Mouse (Mus musculus) forebrain, embryonic 16.5 days (tissue): ENCODE data around the gene Meis2. TPM values are rescaled to one million over a fixed set of nuclear protein-coding genes. Genes with fewer than 3 reads are reported as not detected.

Experiments
- ATAC-seq: fragments of 200-750 bp; cut with Nextera tagmentation; 2 replicates; pipeline ENCODE4 v1.8.0; 2017; ENCODE audit warnings: mild to moderate bottlenecking, moderate library complexity
- H3K27ac ChIP-seq: fragments of 300-500 bp; sonication (generic); 2 replicates; pipeline ENCODE4 v1.5.1; 2014; ENCODE audit warnings: low read length, control low read depth
- H3K27me3 ChIP-seq: fragments of 300-500 bp; sonication (generic); replicated peaks from 2 replicates; pipeline ENCODE4 v1.6.1; 2014; ENCODE audit warnings: low read length; ENCODE audit not compliant: control insufficient read depth, insufficient read depth
- H3K36me3 ChIP-seq: fragments of 300-500 bp; sonication (generic); 2 replicates; pipeline ENCODE4 v1.6.1; 2014; ENCODE audit not compliant: control insufficient read depth, insufficient read depth
- H3K4me1 ChIP-seq: fragments of 300-500 bp; sonication (generic); replicated peaks from 2 replicates; pipeline ENCODE4 v1.6.1; 2014; ENCODE audit warnings: low read length; ENCODE audit not compliant: control insufficient read depth, insufficient read depth
- H3K4me2 ChIP-seq: fragments of 300-500 bp; sonication (generic); 2 replicates; pipeline ENCODE4 v1.6.1; 2014; ENCODE audit warnings: mild to moderate bottlenecking, low read length, control low read depth
- H3K4me3 ChIP-seq: fragments of 300-500 bp; sonication (generic); replicated peaks from 2 replicates; pipeline ENCODE4 v1.5.1; 2014; ENCODE audit warnings: mild to moderate bottlenecking, low read length, control low read depth
- H3K9ac ChIP-seq: fragments of 300-500 bp; sonication (generic); replicated peaks from 2 replicates; pipeline ENCODE4 v1.6.1; 2014; ENCODE audit warnings: low read depth, low read length, control low read depth
- H3K9me3 ChIP-seq: fragments of 300-500 bp; sonication (generic); 2 replicates; pipeline ENCODE4 v1.6.1; 2016; ENCODE audit warnings: low read length; ENCODE audit not compliant: control insufficient read depth
- WGBS: fragments of 180-500 bp; shearing (Covaris S2); extraction: QIAGEN DNeasy Blood & Tissue Kit; methylation state at CpG from one replicate; pipeline ENCODE4 v1.1.7; 2014; 5-methylcytosine and 5-hydroxymethylcytosine counted together
- polyA plus RNA-seq: library from polyadenylated mRNA; unstranded; fragments of >200 nt; fragmentation: Nextera tagmentation; extraction: Ambion mirVana; gene quantifications from 2 replicates; pipeline ENCODE4 v1.2.1, GENCODE M21; 2015

Meis2 gene
- polyA plus RNA-seq, 1 experiment from 2014 or later, result 154 TPM

- WGBS, result 10% methylated on average over 7 of the region's 7 CpGs
- Histone ChIP-seq H3K9ac (0 out of 2 replicates have a peak overlapping the region, but pooled peaks have one; percentile 15), H3K4me2 (peak overlapping the region; percentile 28), H3K4me1 (peaks cover 51% of the 10 kb centered on the region), H3K36me3 (peaks cover 4% of the 10 kb centered on the region; the same call in 1 of the 2 replicates), H3K9me3 (no peaks in the 10 kb centered on the region), H3K27ac (peak overlapping the region; percentile 73), H3K27me3 (no peaks in the 10 kb centered on the region), H3K4me3 (no peak overlapping the region)
- ATAC-seq, result peak; percentile 45
Measured at GRCm38 (mm10) chr2:116045048-116045447, 20.6 kb downstream of the Meis2 start.

- Histone ChIP-seq H3K4me3 (no peak overlapping the region; the same call in 1 of the 2 replicates), H3K4me1 (peaks cover 42% of the 10 kb centered on the region), H3K27ac (peak overlapping the region; percentile 88), H3K4me2 (peak overlapping the region; percentile 43), H3K27me3 (no peaks in the 10 kb centered on the region), H3K36me3 (peaks cover 4% of the 10 kb centered on the region; the same call in 1 of the 2 replicates), H3K9ac (peak overlapping the region; percentile 29; the same call in 1 of the 2 replicates), H3K9me3 (no peaks in the 10 kb centered on the region)
- 11% methylated on average over 12 of the region's 12 CpGs for WGBS
- peak; percentile 64 for ATAC-seq
Measured at GRCm38 (mm10) chr2:116042934-116043698, 22.5 kb downstream of the Meis2 start.

DNA sequence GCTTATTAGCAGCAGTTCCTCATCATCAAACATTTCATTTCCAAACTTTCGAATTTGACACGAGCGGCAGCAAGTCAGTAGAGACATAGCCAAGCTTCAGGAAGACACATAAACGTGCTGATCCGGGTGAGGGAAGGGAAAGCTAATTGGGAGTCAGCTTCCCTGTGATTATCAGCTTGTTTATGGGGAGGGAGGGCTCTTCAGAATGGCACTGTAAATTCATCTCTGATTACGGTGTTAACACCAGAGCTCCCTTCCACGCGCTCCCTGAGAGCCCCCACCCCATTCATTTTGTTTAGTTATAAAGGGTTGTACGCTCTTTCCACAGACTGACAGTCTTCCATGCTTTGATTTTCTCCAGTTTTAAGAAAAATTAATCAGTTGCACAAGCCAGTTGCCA is 23.2 kb downstream of the Meis2 start:
- peak overlapping the region; percentile 43 for H3K4me2 ChIP-seq
- ATAC-seq, result peak; percentile 60
- no peaks in the 10 kb centered on the region for H3K9me3 ChIP-seq
- H3K4me3 ChIP-seq, result peak overlapping the region; percentile 16
- peak overlapping the region; percentile 29; the same call in 1 of the 2 replicates for H3K9ac ChIP-seq
- peaks cover 4% of the 10 kb centered on the region; the same call in 1 of the 2 replicates for H3K36me3 ChIP-seq
- H3K4me1 ChIP-seq, result peaks cover 40% of the 10 kb centered on the region
- WGBS, result 18% methylated on average over 9 of the region's 9 CpGs
- H3K27me3 ChIP-seq, result no peaks in the 10 kb centered on the region
- H3K27ac ChIP-seq, result peak overlapping the region; percentile 88

- no peaks in the 10 kb centered on the region for H3K9me3 ChIP-seq
- peaks cover 8% of the 10 kb centered on the region; the same call in 1 of the 2 replicates for H3K36me3 ChIP-seq
- H3K4me2 ChIP-seq, result peak overlapping the region; percentile 43
- H3K9ac ChIP-seq, result peak overlapping the region; percentile 29
- no peaks in the 10 kb centered on the region for H3K27me3 ChIP-seq
- H3K27ac ChIP-seq, result peak overlapping the region; percentile 88
- H3K4me1 ChIP-seq, result peaks cover 37% of the 10 kb centered on the region
- ATAC-seq, result 0 out of 2 replicates have a peak, but pooled peaks have one; percentile 2
- WGBS, result 47% methylated on average over 9 of the region's 9 CpGs
- H3K4me3 ChIP-seq, result no peak overlapping the region; the same call in 1 of the 2 replicates
Measured at GRCm38 (mm10) chr2:116041683-116042262, 23.9 kb downstream of the Meis2 start.

DNA sequence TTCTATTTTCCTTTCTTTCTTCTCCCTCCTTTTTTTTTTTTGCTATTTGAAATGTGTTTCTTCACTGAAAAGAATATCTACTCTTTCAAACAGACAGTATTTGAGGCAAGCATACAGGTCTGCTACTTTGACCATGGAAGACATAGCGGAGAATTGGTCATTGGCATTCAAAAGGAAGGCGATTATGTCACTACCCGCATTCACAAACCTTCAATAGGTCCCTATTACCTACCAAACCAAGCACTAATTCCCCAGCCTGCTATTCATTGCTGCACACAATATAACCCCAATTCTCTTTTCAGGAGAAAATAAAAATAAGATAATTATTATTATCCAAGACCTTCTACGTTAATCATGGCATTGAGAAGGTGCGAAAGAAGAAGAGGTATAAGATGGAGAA is 30.3 kb downstream of the Meis2 start:
- no peak overlapping the region; the same call in 1 of the 2 replicates for H3K27ac ChIP-seq
- no peak overlapping the region for H3K4me2 ChIP-seq
- H3K4me1 ChIP-seq, result peaks cover 16% of the 10 kb centered on the region
- 19% methylated on average over 5 of the region's 5 CpGs for WGBS
- ATAC-seq, result no peak
- H3K9ac ChIP-seq, result no peak overlapping the region
- H3K27me3 ChIP-seq, result no peaks in the 10 kb centered on the region
- H3K9me3 ChIP-seq, result no peaks in the 10 kb centered on the region
- H3K36me3 ChIP-seq, result peaks cover 5% of the 10 kb centered on the region; the same call in 1 of the 2 replicates
- H3K4me3 ChIP-seq, result no peak overlapping the region

DNA sequence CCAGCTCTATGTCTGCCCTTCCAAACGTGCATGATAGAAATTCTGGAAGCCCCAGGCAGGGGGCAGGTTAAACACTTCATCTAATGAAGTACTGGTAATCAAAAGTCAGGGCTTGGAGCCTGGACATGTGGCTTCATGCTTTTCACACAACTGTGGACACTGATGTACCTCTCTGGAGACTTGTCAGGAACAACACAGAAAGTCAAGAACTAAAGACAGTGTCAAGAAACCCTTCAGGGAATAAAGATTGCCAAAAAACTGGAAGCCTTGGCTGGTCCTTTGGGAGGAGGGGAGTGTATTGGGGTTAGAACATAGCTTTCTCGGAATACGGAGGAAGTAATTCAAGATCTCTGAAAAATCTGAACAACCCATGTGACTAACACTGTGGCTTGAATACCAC is 37.5 kb downstream of the Meis2 start:
- no peak overlapping the region for H3K4me3 ChIP-seq
- H3K9me3 ChIP-seq, result no peaks in the 10 kb centered on the region
- H3K9ac ChIP-seq, result no peak overlapping the region
- peaks cover 6% of the 10 kb centered on the region for H3K36me3 ChIP-seq
- H3K4me1 ChIP-seq, result peaks cover 11% of the 10 kb centered on the region
- no peak overlapping the region for H3K4me2 ChIP-seq
- H3K27ac ChIP-seq, result no peak overlapping the region
- H3K27me3 ChIP-seq, result no peaks in the 10 kb centered on the region
- ATAC-seq, result no peak
- WGBS, result 54% methylated on average over 3 of the region's 3 CpGs

DNA sequence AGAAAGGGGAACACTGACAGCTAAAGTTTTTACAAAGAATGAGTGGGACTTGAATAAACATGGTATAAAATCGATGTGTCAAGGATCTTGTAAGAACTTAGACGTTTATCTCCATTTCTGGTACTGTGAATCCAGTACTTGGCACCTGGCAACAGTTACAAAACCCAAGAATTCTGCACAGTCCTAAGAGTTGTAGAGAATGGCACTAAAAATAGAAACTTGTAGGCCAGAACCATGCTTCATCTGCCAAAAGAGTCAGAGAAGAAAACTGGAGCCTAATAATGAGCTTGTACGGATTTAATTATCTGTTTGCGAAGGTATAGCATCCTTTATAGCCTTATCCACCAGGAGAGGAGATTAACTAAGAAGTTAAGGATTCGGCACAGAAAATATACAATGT is 42.8 kb downstream of the Meis2 start:
- Histone ChIP-seq H3K9me3 (no peaks in the 10 kb centered on the region), H3K9ac (no peak overlapping the region), H3K4me1 (peaks cover 46% of the 10 kb centered on the region), H3K36me3 (peaks cover 3% of the 10 kb centered on the region; the same call in 1 of the 2 replicates), H3K27ac (no peak overlapping the region), H3K4me3 (no peak overlapping the region), H3K27me3 (no peaks in the 10 kb centered on the region), H3K4me2 (no peak overlapping the region)
- no peak for ATAC-seq
- WGBS, result 66% methylated on average over 5 of the region's 5 CpGs

DNA sequence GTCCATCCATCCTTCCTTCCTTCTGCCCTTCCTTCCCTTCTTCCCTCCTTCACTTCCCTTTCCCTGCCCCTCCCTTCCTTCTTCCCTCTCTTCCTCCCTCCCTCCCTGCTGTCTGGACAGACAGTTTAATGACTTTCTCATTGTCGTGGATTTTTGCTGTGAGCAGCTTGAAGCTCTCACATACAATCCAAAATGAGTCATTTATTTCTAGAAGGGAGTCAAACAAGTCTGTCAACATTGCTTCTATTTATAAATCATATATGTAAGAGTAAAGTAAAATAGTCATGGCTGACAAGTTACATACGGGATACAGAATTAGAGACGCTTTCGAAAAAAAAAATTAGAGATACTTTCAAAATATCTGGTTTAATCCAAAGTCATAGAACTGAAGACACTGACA is 43.7 kb downstream of the Meis2 start:
- Histone ChIP-seq H3K27me3 (no peaks in the 10 kb centered on the region), H3K4me2 (no peak overlapping the region), H3K36me3 (peaks cover 6% of the 10 kb centered on the region; the same call in 1 of the 2 replicates), H3K9me3 (no peaks in the 10 kb centered on the region), H3K27ac (peak overlapping the region; percentile 72), H3K4me3 (no peak overlapping the region), H3K9ac (no peak overlapping the region), H3K4me1 (peaks cover 53% of the 10 kb centered on the region)
- no peak for ATAC-seq
- WGBS, result 55% methylated on average over 4 of the region's 4 CpGs

GRCm38 (mm10) chr2:116021046-116021445 is 44.6 kb downstream of the Meis2 start:
- peaks cover 53% of the 10 kb centered on the region for H3K4me1 ChIP-seq
- peak overlapping the region; percentile 72 for H3K27ac ChIP-seq
- 8% methylated on average over 9 of the region's 9 CpGs for WGBS
- H3K27me3 ChIP-seq, result no peaks in the 10 kb centered on the region
- H3K4me3 ChIP-seq, result no peak overlapping the region
- H3K9me3 ChIP-seq, result no peaks in the 10 kb centered on the region
- H3K4me2 ChIP-seq, result peak overlapping the region; percentile 21
- peaks cover 3% of the 10 kb centered on the region; the same call in 1 of the 2 replicates for H3K36me3 ChIP-seq
- ATAC-seq, result no peak
- H3K9ac ChIP-seq, result peak overlapping the region; percentile 20
